Mouse (Mus musculus): ENCODE data around the gene Lamtor1.
"Not testable (repeated sequence)": the region's sequence is repeated elsewhere in the genome, so short reads cannot be mapped to it uniquely, and the experiment has no call there.

Lamtor1 gene

GRCm38 (mm10) chr7:101900331-101901097 is 5.2 kb upstream of the Lamtor1 start:
- no peak for DNase-seq (ENCODE audit: low read depth, low spot score)

GRCm38 (mm10) chr7:101901969-101902368 is 3.7 kb upstream of the Lamtor1 start:
- no peak for DNase-seq (ENCODE audit: low read depth, low spot score)

GRCm38 (mm10) chr7:101902846-101903245 is 2.9 kb upstream of the Lamtor1 start:
- DNase-seq (ENCODE audit: low read depth, low spot score) = no peak

- DNase-seq (ENCODE audit: low read depth, low spot score) = no peak
Measured at GRCm38 (mm10) chr7:101906287-101906681, 580 bp downstream of the Lamtor1 start, which contains the start of gene Tomt. Gene Tomt (minus strand): TSS chr7:101906359.

- no peak for DNase-seq (ENCODE audit: low read depth, low spot score)
Measured at GRCm38 (mm10) chr7:101906696-101907095, 992 bp downstream of the Lamtor1 start.

- no peak for DNase-seq (ENCODE audit: low read depth, low spot score)
Measured at GRCm38 (mm10) chr7:101908367-101908766, 2.7 kb downstream of the Lamtor1 start.

GRCm38 (mm10) chr7:101910138-101910537 is 4.4 kb downstream of the Lamtor1 start:
- no peak for DNase-seq (ENCODE audit: low read depth, low spot score)

- no peak for DNase-seq (ENCODE audit: low read depth, low spot score)
Measured at GRCm38 (mm10) chr7:101911982-101912381, 6.3 kb downstream of the Lamtor1 start.

GRCm38 (mm10) chr7:101918071-101918470 is 12.4 kb downstream of the Lamtor1 start:
- DNase-seq (ENCODE audit: low read depth, low spot score) = peak; percentile 76

- not testable (repeated sequence) for DNase-seq (ENCODE audit: low read depth, low spot score)
Measured at GRCm38 (mm10) chr7:101925892-101926291, 20.2 kb downstream of the Lamtor1 start.

- no peak for DNase-seq (ENCODE audit: low read depth, low spot score)
Measured at GRCm38 (mm10) chr7:101928093-101928492, 22.4 kb downstream of the Lamtor1 start.

GRCm38 (mm10) chr7:101932551-101932950 is 26.8 kb downstream of the Lamtor1 start:
- no peak for DNase-seq (ENCODE audit: low read depth, low spot score)

GRCm38 (mm10) chr7:101933300-101933699 is 27.6 kb downstream of the Lamtor1 start:
- peak; percentile 68 for DNase-seq (ENCODE audit: low read depth, low spot score)

GRCm38 (mm10) chr7:101933751-101934240 is 28.1 kb downstream of the Lamtor1 start, which contains the start of the genes Lrrc51 and Numa1:
Gene Lrrc51 (minus strand): TSS chr7:101933895.
Gene Numa1 (plus strand): TSS chr7:101934111.
- DNase-seq (ENCODE audit: low read depth, low spot score) = peak; percentile 98

GRCm38 (mm10) chr7:101935957-101936356 is 30.3 kb downstream of the Lamtor1 start:
- DNase-seq (ENCODE audit: low read depth, low spot score) = no peak

- DNase-seq (ENCODE audit: low read depth, low spot score) = no peak
Measured at GRCm38 (mm10) chr7:101936996-101937395, 31.3 kb downstream of the Lamtor1 start.

- DNase-seq (ENCODE audit: low read depth, low spot score) = no peak
Measured at GRCm38 (mm10) chr7:101937569-101937968, 31.9 kb downstream of the Lamtor1 start.

- no peak for DNase-seq (ENCODE audit: low read depth, low spot score)
Measured at GRCm38 (mm10) chr7:101938348-101938747, 32.6 kb downstream of the Lamtor1 start.

GRCm38 (mm10) chr7:101939758-101940157 is 34.1 kb downstream of the Lamtor1 start:
- no peak for DNase-seq (ENCODE audit: low read depth, low spot score)

- DNase-seq (ENCODE audit: low read depth, low spot score) = not testable (repeated sequence)
Measured at GRCm38 (mm10) chr7:101949008-101949407, 43.3 kb downstream of the Lamtor1 start.

- DNase-seq (ENCODE audit: low read depth, low spot score) = no peak
Measured at GRCm38 (mm10) chr7:101951648-101952047, 45.9 kb downstream of the Lamtor1 start.

- no peak for DNase-seq (ENCODE audit: low read depth, low spot score)
Measured at GRCm38 (mm10) chr7:101952098-101952497, 46.4 kb downstream of the Lamtor1 start.

GRCm38 (mm10) chr7:101954163-101954562 is 48.5 kb downstream of the Lamtor1 start:
- DNase-seq (ENCODE audit: low read depth, low spot score) = no peak

Measured in 3T3-L1 (cell line).